Mouse (Mus musculus): ENCODE results near the gene Hnf4a. TPM values are rescaled to one million over a fixed set of nuclear protein-coding genes. Genes with fewer than 3 reads are reported as not detected.

The Hnf4a gene
- polyA plus RNA-seq, 1 experiment: 354 TPM

DNA sequence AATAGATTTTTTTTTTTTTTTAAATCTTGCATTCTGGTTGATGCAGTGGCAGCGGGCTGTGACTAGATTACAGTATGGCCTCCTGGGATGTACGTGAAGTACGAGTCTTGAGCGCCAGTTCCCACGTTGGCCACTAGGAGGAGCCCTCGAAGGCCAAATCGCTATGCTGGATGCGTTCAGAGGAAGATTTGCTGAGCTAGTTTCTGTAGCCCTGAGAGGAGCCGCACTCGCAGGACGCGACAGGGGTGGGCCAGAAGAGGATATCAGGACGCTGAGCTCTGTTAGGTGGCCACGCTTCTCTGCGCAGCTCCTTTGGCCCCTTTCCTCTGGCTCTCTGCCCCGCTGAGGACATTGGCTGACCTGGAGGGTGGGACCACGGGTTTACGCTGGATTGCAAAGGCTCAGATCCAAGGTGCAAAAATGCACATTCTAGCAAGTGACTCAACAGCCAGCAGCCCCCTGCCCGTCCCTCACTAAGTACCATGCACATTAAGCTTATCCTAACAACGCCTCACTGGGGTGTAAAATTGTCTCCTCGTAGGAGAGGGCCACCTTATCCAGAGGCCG is 28.4 kb downstream of the Hnf4a start:
- Histone ChIP-seq H3K4me3 (ENCODE audit: insufficient read depth, low read depth, low read length) (no peak overlapping the region), H3K27me3 (replicated peaks; ENCODE audit: control insufficient read depth, insufficient read depth, low read length) (no peaks in the 10 kb centered on the region), H3K4me1 (ENCODE audit: control insufficient read depth, insufficient read depth, low read length) (no peaks in the 10 kb centered on the region; the same call in 1 of the 2 replicates), H3K36me3 (ENCODE audit: control insufficient read depth, insufficient read depth, low read length) (no peaks in the 10 kb centered on the region), H3K27ac (ENCODE audit: insufficient read depth, low read depth, low read length) (peak overlapping the region; percentile 56)
- TF ChIP-seq POLR2A (IDR thresholded peaks at IDR 0.05; ENCODE audit: low read depth, low read length) (peak; percentile 14), CTCF (conservative IDR thresholded peaks at IDR 0.05; ENCODE audit: insufficient read depth, insufficient read length, low read depth, low read length) (peak; percentile 94)
- DNase-seq: peak; percentile 94
- 5% methylated on average over 22 of the region's 22 CpGs for WGBS

GRCm38 (mm10) chr2:163537443-163537842 is 30.8 kb downstream of the Hnf4a start:
- TF ChIP-seq POLR2A (IDR thresholded peaks at IDR 0.05; ENCODE audit: low read depth, low read length) (no peak), CTCF (conservative IDR thresholded peaks at IDR 0.05; ENCODE audit: insufficient read depth, insufficient read length, low read depth, low read length) (no peak)
- Histone ChIP-seq H3K36me3 (ENCODE audit: control insufficient read depth, insufficient read depth, low read length) (no peaks in the 10 kb centered on the region), H3K4me3 (ENCODE audit: insufficient read depth, low read depth, low read length) (peak overlapping the region; percentile 37; the same call in 1 of the 2 replicates), H3K4me1 (ENCODE audit: control insufficient read depth, insufficient read depth, low read length) (no peaks in the 10 kb centered on the region; the same call in 1 of the 2 replicates), H3K27ac (ENCODE audit: insufficient read depth, low read depth, low read length) (peak overlapping the region; percentile 87), H3K27me3 (replicated peaks; ENCODE audit: control insufficient read depth, insufficient read depth, low read length) (no peaks in the 10 kb centered on the region)
- peak; percentile 66 for DNase-seq
- WGBS: 57% methylated on average over 5 of the region's 5 CpGs

GRCm38 (mm10) chr2:163538410-163538809 is 31.8 kb downstream of the Hnf4a start:
- DNase-seq: peak; percentile 62
- Histone ChIP-seq H3K36me3 (ENCODE audit: control insufficient read depth, insufficient read depth, low read length) (no peaks in the 10 kb centered on the region), H3K4me3 (ENCODE audit: insufficient read depth, low read depth, low read length) (peak overlapping the region; percentile 11; the same call in 1 of the 2 replicates), H3K4me1 (ENCODE audit: control insufficient read depth, insufficient read depth, low read length) (no peaks in the 10 kb centered on the region; the same call in 1 of the 2 replicates), H3K27ac (ENCODE audit: insufficient read depth, low read depth, low read length) (peak overlapping the region; percentile 87), H3K27me3 (replicated peaks; ENCODE audit: control insufficient read depth, insufficient read depth, low read length) (no peaks in the 10 kb centered on the region)
- 64% methylated on average over 2 of the region's 2 CpGs for WGBS
- TF ChIP-seq CTCF (conservative IDR thresholded peaks at IDR 0.05; ENCODE audit: insufficient read depth, insufficient read length, low read depth, low read length) (no peak), POLR2A (IDR thresholded peaks at IDR 0.05; ENCODE audit: low read depth, low read length) (no peak)

- no peaks in the 10 kb centered on the region for H3K36me3 ChIP-seq (ENCODE audit: control insufficient read depth, insufficient read depth, low read length)
- WGBS: 41% methylated on average over 13 of the region's 13 CpGs
- H3K4me3 ChIP-seq (ENCODE audit: insufficient read depth, low read depth, low read length): peak overlapping the region; percentile 50
- H3K4me1 ChIP-seq (ENCODE audit: control insufficient read depth, insufficient read depth, low read length): no peaks in the 10 kb centered on the region
- TF ChIP-seq POLR2A (IDR thresholded peaks at IDR 0.05; ENCODE audit: low read depth, low read length): no peak
- no peak for TF ChIP-seq CTCF (conservative IDR thresholded peaks at IDR 0.05; ENCODE audit: insufficient read depth, insufficient read length, low read depth, low read length)
- no peaks in the 10 kb centered on the region for H3K27me3 ChIP-seq (replicated peaks; ENCODE audit: control insufficient read depth, insufficient read depth, low read length)
- peak overlapping the region; percentile 87 for H3K27ac ChIP-seq (ENCODE audit: insufficient read depth, low read depth, low read length)
- peak; percentile 59 for DNase-seq
Measured at GRCm38 (mm10) chr2:163539321-163540040, 32.9 kb downstream of the Hnf4a start.

DNA sequence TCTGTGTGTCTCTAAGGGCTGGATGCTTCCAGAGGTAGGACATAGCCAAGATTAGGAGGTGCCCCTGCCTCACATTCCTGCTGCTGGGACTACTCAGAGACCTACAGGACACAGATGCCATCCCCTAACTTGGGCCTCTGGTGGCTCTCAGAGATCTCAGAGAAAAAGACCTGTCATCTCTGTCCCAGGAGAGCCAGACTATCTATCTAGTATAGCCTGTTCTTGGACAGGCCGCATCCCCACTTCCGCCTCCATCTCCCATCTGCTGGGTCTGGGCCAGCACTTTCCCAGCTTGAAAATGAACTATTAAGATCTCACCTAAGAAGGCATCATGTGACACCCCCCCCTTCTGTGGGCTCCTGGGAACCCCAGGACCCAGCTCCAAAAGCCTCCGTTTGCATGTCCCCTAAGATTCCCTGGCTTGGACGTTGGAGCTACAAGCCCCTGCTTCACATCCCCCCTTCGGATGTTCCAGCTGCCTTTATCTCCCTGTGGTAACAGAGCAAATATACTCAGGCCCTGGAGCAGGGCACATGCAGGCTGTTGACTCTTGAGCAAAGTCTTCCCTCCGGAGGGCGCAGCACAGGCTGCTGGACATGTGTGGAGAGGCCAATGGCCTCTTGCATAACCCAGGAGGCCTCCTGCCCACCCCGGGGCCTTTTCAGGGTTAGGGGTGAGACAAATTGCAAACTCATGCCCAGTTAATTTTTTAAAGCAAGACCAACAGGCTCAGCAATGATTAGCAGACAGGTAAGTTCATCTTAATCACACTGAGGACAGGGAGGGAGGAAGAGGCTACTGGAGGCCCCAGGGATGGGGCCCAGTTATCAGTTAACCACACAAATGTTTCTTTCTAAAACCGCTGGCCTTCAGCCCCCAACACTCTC is 33.9 kb downstream of the Hnf4a start:
- no peaks in the 10 kb centered on the region for H3K4me1 ChIP-seq (ENCODE audit: control insufficient read depth, insufficient read depth, low read length)
- DNase-seq: peak; percentile 94
- no peaks in the 10 kb centered on the region for H3K36me3 ChIP-seq (ENCODE audit: control insufficient read depth, insufficient read depth, low read length)
- WGBS: 56% methylated on average over 9 of the region's 9 CpGs
- H3K27me3 ChIP-seq (replicated peaks; ENCODE audit: control insufficient read depth, insufficient read depth, low read length): no peaks in the 10 kb centered on the region
- H3K27ac ChIP-seq (ENCODE audit: insufficient read depth, low read depth, low read length): peak overlapping the region; percentile 92
- no peak for TF ChIP-seq CTCF (conservative IDR thresholded peaks at IDR 0.05; ENCODE audit: insufficient read depth, insufficient read length, low read depth, low read length)
- no peak for TF ChIP-seq POLR2A (IDR thresholded peaks at IDR 0.05; ENCODE audit: low read depth, low read length)
- peak overlapping the region; percentile 55 for H3K4me3 ChIP-seq (ENCODE audit: insufficient read depth, low read depth, low read length)

- DNase-seq: peak; percentile 92
- peak; percentile 71 for TF ChIP-seq POLR2A (IDR thresholded peaks at IDR 0.05; ENCODE audit: low read depth, low read length)
- TF ChIP-seq CTCF (conservative IDR thresholded peaks at IDR 0.05; ENCODE audit: insufficient read depth, insufficient read length, low read depth, low read length): no peak
- H3K27ac ChIP-seq (ENCODE audit: insufficient read depth, low read depth, low read length): peak overlapping the region; percentile 92
- 0 out of 2 replicates have a peak, but pooled peaks cover 2% of the 10 kb centered on the region for H3K4me1 ChIP-seq (ENCODE audit: control insufficient read depth, insufficient read depth, low read length)
- H3K4me3 ChIP-seq (ENCODE audit: insufficient read depth, low read depth, low read length): peak overlapping the region; percentile 55
- 55% methylated on average over 10 of the region's 10 CpGs for WGBS
- H3K27me3 ChIP-seq (replicated peaks; ENCODE audit: control insufficient read depth, insufficient read depth, low read length): no peaks in the 10 kb centered on the region
- H3K36me3 ChIP-seq (ENCODE audit: control insufficient read depth, insufficient read depth, low read length): no peaks in the 10 kb centered on the region
Measured at GRCm38 (mm10) chr2:163541568-163542182, 35.1 kb downstream of the Hnf4a start.

Measured in kidney, adult 2 months (tissue).